Mouse (Mus musculus): ENCODE measurements around the gene Sgsm1. TPM values are rescaled to one million over a fixed set of nuclear protein-coding genes. Genes with fewer than 3 reads are reported as not detected.

Gene Sgsm1
- polyA plus RNA-seq, 1 experiment from 2014 or later = 20.0 TPM

DNA sequence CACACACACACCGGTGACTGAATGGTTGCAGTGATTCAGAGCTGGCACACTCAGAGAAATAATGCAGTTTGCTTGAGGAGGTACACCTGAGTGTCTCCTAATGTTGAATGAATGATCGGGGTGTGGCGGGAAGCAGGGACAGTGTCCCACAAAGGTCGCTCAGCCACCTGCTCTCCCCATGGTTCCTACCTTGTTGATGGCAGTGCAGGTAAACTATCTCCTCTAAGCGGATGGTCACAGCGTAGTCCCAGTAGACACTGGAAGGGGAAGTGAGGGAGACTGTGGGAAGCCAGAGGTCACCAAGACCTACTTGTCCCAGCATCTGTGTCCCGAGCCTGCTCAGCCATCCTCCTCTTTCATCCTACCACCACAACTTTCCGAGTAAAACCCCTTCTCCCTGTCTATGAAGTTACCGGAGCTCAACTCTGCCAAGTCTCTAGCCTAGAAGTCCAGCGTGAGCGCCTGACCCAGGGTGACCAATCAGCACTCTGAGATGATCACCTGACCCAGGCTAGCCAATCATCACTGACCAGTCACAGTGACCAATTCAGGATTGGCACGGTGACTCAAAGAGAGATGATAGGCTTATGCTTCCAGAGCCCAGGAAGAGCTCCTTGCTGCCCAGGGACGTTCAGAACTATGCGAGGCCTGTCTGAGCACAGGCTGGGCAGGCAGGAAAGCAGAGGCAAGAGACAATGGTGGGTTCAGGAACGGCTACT is 30.3 kb downstream of the Sgsm1 start:
- WGBS = 39% methylated on average over 15 of the region's 15 CpGs
- peaks cover 3% of the 10 kb centered on the region; the same call in 1 of the 2 replicates for H3K27me3 ChIP-seq (replicated peaks)
- H3K4me2 ChIP-seq = 0 out of 2 replicates have a peak overlapping the region, but pooled peaks have one; percentile 20
- peaks cover 81% of the 10 kb centered on the region for H3K36me3 ChIP-seq
- H3K27ac ChIP-seq (replicated peaks) = no peak overlapping the region
- ATAC-seq (ENCODE audit: low FRiP score) = no peak
- H3K9ac ChIP-seq (replicated peaks) = no peak overlapping the region
- H3K4me1 ChIP-seq = no peaks in the 10 kb centered on the region
- H3K4me3 ChIP-seq (replicated peaks) = no peak overlapping the region
- H3K9me3 ChIP-seq (replicated peaks) = no peaks in the 10 kb centered on the region

- peaks cover 76% of the 10 kb centered on the region for H3K36me3 ChIP-seq
Measured at GRCm38 (mm10) chr5:113275839-113276238, 34.7 kb downstream of the Sgsm1 start.

GRCm38 (mm10) chr5:113271207-113271811 is 39.3 kb downstream of the Sgsm1 start:
- no peaks in the 10 kb centered on the region for H3K4me1 ChIP-seq
- peak overlapping the region; percentile 52 for H3K27ac ChIP-seq (replicated peaks)
- H3K27me3 ChIP-seq (replicated peaks) = no peaks in the 10 kb centered on the region
- H3K4me2 ChIP-seq = no peak overlapping the region
- H3K9ac ChIP-seq (replicated peaks) = no peak overlapping the region
- peaks cover 56% of the 10 kb centered on the region for H3K36me3 ChIP-seq
- no peaks in the 10 kb centered on the region for H3K9me3 ChIP-seq (replicated peaks)
- WGBS = 64% methylated on average over 11 of the region's 11 CpGs
- H3K4me3 ChIP-seq (replicated peaks) = no peak overlapping the region
- ATAC-seq (ENCODE audit: low FRiP score) = peak; percentile 68

More at GRCm38 (mm10) chr5:113275839-113276238, 34.7 kb downstream of the Sgsm1 start:
- Histone ChIP-seq H3K4me3 (replicated peaks) (no peak overlapping the region), H3K27me3 (replicated peaks) (no peaks in the 10 kb centered on the region), H3K4me1 (no peaks in the 10 kb centered on the region), H3K27ac (replicated peaks) (no peak overlapping the region), H3K9ac (replicated peaks) (no peak overlapping the region), H3K9me3 (replicated peaks) (no peaks in the 10 kb centered on the region), H3K4me2 (no peak overlapping the region)
- no peak for ATAC-seq (ENCODE audit: low FRiP score)
- 76% methylated on average over 10 of the region's 10 CpGs for WGBS

GRCm38 (mm10) chr5:113270043-113270442 is 40.5 kb downstream of the Sgsm1 start:
- H3K4me1 ChIP-seq = no peaks in the 10 kb centered on the region
- H3K4me2 ChIP-seq = no peak overlapping the region
- WGBS = 81% methylated on average over 3 of the region's 3 CpGs
- no peak overlapping the region for H3K9ac ChIP-seq (replicated peaks)
- no peak overlapping the region for H3K27ac ChIP-seq (replicated peaks)
- H3K4me3 ChIP-seq (replicated peaks) = no peak overlapping the region
- peaks cover 56% of the 10 kb centered on the region for H3K36me3 ChIP-seq
- no peaks in the 10 kb centered on the region for H3K9me3 ChIP-seq (replicated peaks)
- no peaks in the 10 kb centered on the region for H3K27me3 ChIP-seq (replicated peaks)
- no peak for ATAC-seq (ENCODE audit: low FRiP score)

DNA sequence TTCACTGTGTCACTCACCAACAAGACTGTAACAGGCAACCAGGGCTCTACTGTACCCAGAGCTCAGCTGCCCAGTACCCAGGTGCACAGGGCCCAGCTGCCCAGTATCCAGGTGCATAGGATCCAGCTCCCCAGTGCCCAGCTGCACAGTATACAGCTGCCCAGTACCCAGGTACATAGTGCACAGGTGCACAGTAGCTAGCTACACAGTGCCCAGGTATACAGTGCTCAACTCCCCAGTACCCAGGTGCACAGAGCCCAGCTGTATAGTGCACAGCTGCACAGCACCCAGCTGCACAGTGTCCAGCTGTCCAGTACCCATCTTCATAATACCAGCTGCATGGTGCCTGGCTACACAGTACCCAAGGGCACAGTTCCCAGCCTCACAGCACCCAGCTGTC is 42.3 kb downstream of the Sgsm1 start:
- 0 out of 2 replicates have a peak, but pooled peaks have one; percentile 18 for ATAC-seq (ENCODE audit: low FRiP score)
- no peaks in the 10 kb centered on the region for H3K9me3 ChIP-seq (replicated peaks)
- no peak overlapping the region for H3K9ac ChIP-seq (replicated peaks)
- peaks cover 60% of the 10 kb centered on the region for H3K36me3 ChIP-seq
- H3K27me3 ChIP-seq (replicated peaks) = no peaks in the 10 kb centered on the region
- H3K4me2 ChIP-seq = no peak overlapping the region
- no peaks in the 10 kb centered on the region for H3K4me1 ChIP-seq
- H3K4me3 ChIP-seq (replicated peaks) = no peak overlapping the region
- no peak overlapping the region for H3K27ac ChIP-seq (replicated peaks)

- Histone ChIP-seq H3K36me3 (peaks cover 72% of the 10 kb centered on the region), H3K9me3 (replicated peaks) (no peaks in the 10 kb centered on the region), H3K4me1 (no peaks in the 10 kb centered on the region), H3K9ac (replicated peaks) (no peak overlapping the region), H3K27ac (replicated peaks) (no peak overlapping the region), H3K27me3 (replicated peaks) (no peaks in the 10 kb centered on the region), H3K4me3 (replicated peaks) (no peak overlapping the region), H3K4me2 (no peak overlapping the region)
- WGBS = 92% methylated on average over 8 of the region's 8 CpGs
- ATAC-seq (ENCODE audit: low FRiP score) = no peak
Measured at GRCm38 (mm10) chr5:113265637-113266036, 44.9 kb downstream of the Sgsm1 start.

DNA sequence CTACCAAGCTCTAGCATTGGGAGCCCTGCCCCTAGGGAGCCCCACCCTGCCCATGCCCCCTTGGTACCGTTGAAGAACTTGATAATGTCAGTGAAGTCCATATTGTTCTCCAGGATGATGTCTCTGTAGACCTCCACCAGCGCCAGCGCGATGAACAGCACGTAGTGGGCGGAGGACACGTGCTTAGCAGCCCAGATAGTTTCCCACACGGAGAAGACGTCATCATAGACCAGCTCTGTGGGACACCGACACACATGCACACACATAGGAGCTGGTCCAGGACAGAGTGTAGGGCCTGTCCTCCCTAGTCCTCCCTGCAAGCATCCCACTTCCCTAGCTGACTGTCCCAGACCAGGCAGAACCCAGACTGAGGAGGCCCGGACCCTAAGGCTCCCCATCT is 59.8 kb downstream of the Sgsm1 start:
- H3K27ac ChIP-seq (replicated peaks) = no peak overlapping the region
- no peaks in the 10 kb centered on the region for H3K9me3 ChIP-seq (replicated peaks)
- no peaks in the 10 kb centered on the region for H3K4me1 ChIP-seq
- ATAC-seq (ENCODE audit: low FRiP score) = no peak
- H3K4me3 ChIP-seq (replicated peaks) = no peak overlapping the region
- H3K36me3 ChIP-seq = peaks cover 76% of the 10 kb centered on the region
- WGBS = 95% methylated on average over 11 of the region's 11 CpGs
- H3K9ac ChIP-seq (replicated peaks) = no peak overlapping the region
- no peak overlapping the region for H3K4me2 ChIP-seq
- H3K27me3 ChIP-seq (replicated peaks) = no peaks in the 10 kb centered on the region

DNA sequence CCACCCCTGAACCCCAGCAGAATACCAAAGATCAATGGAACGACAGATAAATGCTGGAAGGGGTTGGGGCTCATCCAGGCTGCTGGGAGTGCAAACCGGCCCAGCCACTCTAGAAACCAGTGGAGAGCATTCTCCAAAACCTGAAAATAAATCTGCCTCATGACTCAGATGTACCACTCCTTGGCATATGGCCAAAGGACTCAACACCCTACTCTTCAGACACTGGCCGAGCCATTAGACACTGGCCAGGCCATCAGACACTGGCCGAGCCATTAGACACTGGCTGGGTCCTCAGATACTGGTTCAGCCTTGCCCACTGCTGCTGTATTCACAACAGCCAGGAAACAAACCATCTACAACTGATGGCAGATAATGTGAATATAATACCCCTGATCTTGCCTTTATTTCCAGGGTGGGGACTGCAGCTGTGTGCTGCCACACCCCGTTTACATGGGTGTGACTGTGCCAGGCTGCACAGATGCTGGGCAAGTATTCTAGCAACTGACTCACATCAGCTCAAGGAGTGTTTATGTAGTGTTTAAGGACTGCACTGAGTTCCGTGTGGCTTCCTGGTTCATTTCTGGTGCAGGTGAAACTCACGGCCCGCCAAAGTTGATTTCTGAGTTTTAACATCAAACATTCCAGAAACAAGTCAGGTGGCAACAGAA is 61.2 kb downstream of the Sgsm1 start:
- H3K4me3 ChIP-seq (replicated peaks) = no peak overlapping the region
- no peak overlapping the region for H3K4me2 ChIP-seq
- 89% methylated on average over 8 of the region's 8 CpGs for WGBS
- H3K27ac ChIP-seq (replicated peaks) = no peak overlapping the region
- no peaks in the 10 kb centered on the region for H3K27me3 ChIP-seq (replicated peaks)
- H3K9me3 ChIP-seq (replicated peaks) = no peaks in the 10 kb centered on the region
- no peak overlapping the region for H3K9ac ChIP-seq (replicated peaks)
- ATAC-seq (ENCODE audit: low FRiP score) = no peak
- H3K4me1 ChIP-seq = no peaks in the 10 kb centered on the region
- H3K36me3 ChIP-seq = peaks cover 67% of the 10 kb centered on the region

DNA sequence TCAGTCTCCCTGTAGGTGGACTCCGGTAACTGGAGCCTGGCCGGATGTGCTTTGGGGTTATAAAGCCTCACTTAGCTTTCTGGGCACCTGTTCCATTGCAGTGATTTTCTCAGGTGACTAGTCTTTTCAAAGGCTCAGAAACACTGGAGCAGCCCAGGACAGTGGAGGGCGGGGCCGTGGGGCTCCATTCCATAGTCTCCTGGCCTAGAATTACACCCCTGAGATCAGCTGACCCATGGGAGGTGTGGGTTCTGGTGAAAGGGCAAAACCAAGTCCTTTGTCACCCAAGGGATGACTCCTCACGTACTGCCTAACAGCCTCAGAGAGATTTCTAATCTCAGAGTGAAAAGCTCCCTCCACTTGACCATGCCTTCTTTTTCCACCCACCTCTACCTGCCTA is 80.4 kb downstream of the Sgsm1 start:
- WGBS = 81% methylated on average over 5 of the region's 5 CpGs
- Histone ChIP-seq H3K27ac (replicated peaks) (no peak overlapping the region), H3K9ac (replicated peaks) (no peak overlapping the region), H3K4me3 (replicated peaks) (no peak overlapping the region), H3K9me3 (replicated peaks) (no peaks in the 10 kb centered on the region), H3K4me1 (peaks cover 19% of the 10 kb centered on the region), H3K36me3 (no peaks in the 10 kb centered on the region), H3K27me3 (replicated peaks) (no peaks in the 10 kb centered on the region), H3K4me2 (no peak overlapping the region)
- ATAC-seq (ENCODE audit: low FRiP score) = no peak

- Histone ChIP-seq H3K4me1 (peaks cover 21% of the 10 kb centered on the region), H3K9ac (replicated peaks) (peak within 1 kb of the TSS; percentile 23), H3K4me3 (replicated peaks) (peak within 1 kb of the TSS; percentile 27), H3K27me3 (replicated peaks) (no peaks in the 10 kb centered on the region), H3K27ac (replicated peaks) (peak within 1 kb of the TSS; percentile 64), H3K9me3 (replicated peaks) (no peaks in the 10 kb centered on the region), H3K4me2 (peak within 1 kb of the TSS; percentile 57), H3K36me3 (no peaks in the 10 kb centered on the region)
- peak; percentile 84 for ATAC-seq (ENCODE audit: low FRiP score)
- WGBS = under 1% methylated on average over 13 of the region's 13 CpGs
Measured at GRCm38 (mm10) chr5:113226632-113227102, 83.9 kb downstream of the Sgsm1 start, which contains the start of gene Tmem211. Gene Tmem211 (plus strand): TSS chr5:113226909.

DNA sequence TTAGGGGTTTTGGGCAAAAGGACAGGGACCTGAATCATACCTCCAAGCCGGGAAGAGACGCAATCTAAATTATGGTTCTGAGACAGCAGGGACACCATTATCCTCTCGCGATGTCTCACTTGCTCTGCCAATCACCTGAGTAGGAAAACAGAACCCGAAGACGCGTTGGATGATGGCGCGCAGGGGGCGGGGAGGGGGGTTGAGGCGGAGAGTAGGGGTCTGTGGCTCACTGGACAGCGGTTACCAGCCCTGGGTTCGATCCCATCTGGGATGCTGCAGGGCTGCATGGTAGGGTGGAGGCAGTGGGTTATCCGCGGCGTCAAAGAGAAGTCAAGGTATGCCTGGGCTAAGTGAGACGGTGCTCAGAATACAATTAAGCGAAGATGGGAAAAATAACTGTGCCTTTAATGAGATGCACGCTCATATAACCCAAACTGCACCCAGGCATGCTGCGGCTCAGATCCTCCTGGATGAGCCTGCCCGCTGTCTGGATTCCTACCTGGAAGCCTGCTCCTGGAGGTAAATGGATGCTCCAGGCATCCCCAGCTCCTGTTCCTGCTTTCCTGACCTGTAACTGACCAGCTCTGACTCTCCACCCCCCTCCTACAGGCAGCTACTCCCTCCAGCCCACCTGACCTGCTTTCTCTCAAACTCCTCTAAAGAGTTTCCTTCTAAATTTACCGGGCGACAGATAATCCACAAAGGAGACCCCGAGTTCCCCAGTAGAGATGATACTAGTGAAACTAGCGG is 84.7 kb downstream of the Sgsm1 start:
- Histone ChIP-seq H3K36me3 (no peaks in the 10 kb centered on the region), H3K9ac (replicated peaks) (peak overlapping the region; percentile 23), H3K27me3 (replicated peaks) (no peaks in the 10 kb centered on the region), H3K4me3 (replicated peaks) (peak overlapping the region; percentile 27), H3K4me1 (peaks cover 21% of the 10 kb centered on the region), H3K27ac (replicated peaks) (peak overlapping the region; percentile 64), H3K9me3 (replicated peaks) (no peaks in the 10 kb centered on the region), H3K4me2 (peak overlapping the region; percentile 57)
- WGBS = 13% methylated on average over 25 of the region's 25 CpGs
- peak; percentile 19; the same call in 1 of the 2 replicates for ATAC-seq (ENCODE audit: low FRiP score)
